Comparison of ENCODE assay signal across 8 mouse cellular contexts in the genomic region with DNA sequence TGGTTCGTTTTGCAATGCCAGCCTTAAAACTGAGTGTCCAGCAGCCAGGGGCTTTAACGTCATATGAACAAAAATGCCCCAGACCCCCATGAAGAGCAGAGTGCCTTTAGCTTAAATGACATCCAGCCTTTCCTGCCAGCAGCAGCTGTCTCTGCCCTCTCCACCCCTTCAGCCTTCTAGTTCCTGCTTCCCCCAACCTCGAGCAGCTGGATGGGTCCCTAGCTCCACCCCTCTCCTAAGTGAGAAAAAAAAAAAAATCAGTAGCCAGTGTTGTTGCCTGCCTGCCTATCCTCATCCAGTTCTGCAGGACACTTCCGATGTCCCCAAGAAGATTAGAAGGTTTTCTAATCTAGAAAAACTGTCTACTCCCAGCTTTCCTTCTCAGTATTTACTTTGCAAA.
DNase-seq lines count a peak whose midpoint lies in the region; ATAC-seq and TF ChIP-seq lines count a peak whose summit lies in the region.

No protein-coding gene starts in this region.

- H3K79me2 ChIP-seq in liver, adult 2 months (ENCODE audit: control insufficient read depth, insufficient read depth, low read length) = peaks cover 6% of the 10 kb centered on the region; the same call in 1 of the 2 replicates

- 0 out of 2 replicates have a peak, but pooled peaks cover 6% of the 10 kb centered on the region for H3K4me1 ChIP-seq in liver, adult 2 months (ENCODE audit: control insufficient read depth, insufficient read depth, low read length)
- H3K4me1 ChIP-seq in embryonic facial prominence, embryonic 10.5 days = peaks cover 79% of the 10 kb centered on the region

- no peak for TF ChIP-seq CTCF in liver, adult 2 months (IDR thresholded peaks at IDR 0.05; ENCODE audit: low read depth, low read length)

- H3K9ac ChIP-seq in liver, adult 2 months (ENCODE audit: low read depth, low read length) = no peak overlapping the region

- no peak for TF ChIP-seq POLR2A in liver, adult 2 months (IDR thresholded peaks at IDR 0.05; ENCODE audit: extremely low read depth, insufficient read depth, low read length)

- no peaks in the 10 kb centered on the region for H3K9me3 ChIP-seq in embryonic facial prominence, embryonic 10.5 days

- peak overlapping the region; percentile 37 for H3K27ac ChIP-seq in liver, adult 2 months (replicated peaks; ENCODE audit: insufficient read depth, low read depth, low read length)
- H3K27ac ChIP-seq in embryonic facial prominence, embryonic 10.5 days (replicated peaks) = peak overlapping the region; percentile 71

- ATAC-seq in megakaryocyte progenitor cell, adult 5-6 weeks (replicated peaks; ENCODE audit: poor library complexity) = peak; percentile 11; the same call in 1 of the 2 replicates

- H3K4me3 ChIP-seq in liver, adult 2 months (ENCODE audit: insufficient read depth, low read depth, low read length) = no peak overlapping the region
- H3K4me3 ChIP-seq in embryonic facial prominence, embryonic 10.5 days = no peak overlapping the region

- WGBS in liver, adult 2 months = 57% methylated on average over 4 of the region's 4 CpGs
- 22% methylated on average over 4 of the region's 4 CpGs for WGBS in embryonic facial prominence, embryonic 10.5 days

- no peaks in the 10 kb centered on the region for H3K27me3 ChIP-seq in liver, adult 2 months (ENCODE audit: control insufficient read depth, insufficient read depth, low read length)
- H3K27me3 ChIP-seq in embryonic facial prominence, embryonic 10.5 days (replicated peaks; ENCODE audit: low read depth, poor library complexity, severe bottlenecking) = no peaks in the 10 kb centered on the region

- intact Hi-C loops in heart, postnatal 10 days (cut with DNase I) = no loop called here

- no peak for DNase-seq in liver, adult 2 months (ENCODE audit: extremely low read depth, low read depth, low spot score)
- DNase-seq in liver = no peak
- DNase-seq in embryonic facial prominence, embryonic 10.5 days (ENCODE audit: low spot score) = peak; percentile 55
- DNase-seq in heart, postnatal 10 days = peak; percentile 50 to 54
- no peak for DNase-seq in urinary bladder, postnatal 10 days (ENCODE audit: low spot score)
- no peak for DNase-seq in urinary bladder, postnatal 36 days (ENCODE audit: low spot score in 2 of 2)
- DNase-seq in gastrocnemius, postnatal 4 days (ENCODE audit: low spot score in 2 of 2) = no peak

- no peaks in the 10 kb centered on the region for H3K36me3 ChIP-seq in liver, adult 2 months (ENCODE audit: control insufficient read depth, insufficient read depth, low read length)
- H3K36me3 ChIP-seq in embryonic facial prominence, embryonic 10.5 days (replicated peaks) = peaks cover 24% of the 10 kb centered on the region; the same call in 1 of the 2 replicates

Comparison
In these comparisons a context has a peak if more than half of its experiments do, and no peak if none do; other contexts are left out.
1. DNase-seq: peak in embryonic facial prominence, embryonic 10.5 days (single experiment) and heart, postnatal 10 days (2 of 2); none in liver, adult 2 months (single experiment), liver (single experiment), urinary bladder, postnatal 10 days (single experiment), urinary bladder, postnatal 36 days (0 of 2) and gastrocnemius, postnatal 4 days (0 of 2).